Mouse (Mus musculus) ES-Bruce4 (cell line): ENCODE measurements at regions not wholly inside any gene's neighbourhood (a gene's known extent, or its start where the extent isn't known, plus 50 kb on each side); places are given as distances from the start of the nearest gene placed in this dataset.

ENCODE experiments used
- H3K27ac ChIP-seq: 2 replicates; pipeline ENCODE4 v1.5.1; 2012; ENCODE audit warnings: low read length, inconsistent platforms; ENCODE audit not compliant: insufficient read depth
- H3K27me3 ChIP-seq: 2 replicates; pipeline ENCODE4 v1.6.1; 2012; ENCODE audit warnings: mild to moderate bottlenecking, low read length, inconsistent platforms; ENCODE audit not compliant: control insufficient read depth, poor library complexity, insufficient read depth, severe bottlenecking
- H3K36me3 ChIP-seq: 2 replicates; pipeline ENCODE4 v1.6.1; 2012; ENCODE audit warnings: inconsistent platforms, mild to moderate bottlenecking, low read length, moderate library complexity; ENCODE audit not compliant: control insufficient read depth, poor library complexity, insufficient read depth, severe bottlenecking
- H3K4me1 ChIP-seq: one replicate; pipeline ENCODE4 v1.8.1; 2011; ENCODE audit warnings: low read length; ENCODE audit not compliant: control insufficient read depth, insufficient read depth
- H3K4me3 ChIP-seq: 2 replicates; pipeline ENCODE4 v1.5.1; 2011; ENCODE audit warnings: low read depth, mild to moderate bottlenecking, low read length
- H3K9ac ChIP-seq: 2 replicates; pipeline ENCODE4 v1.6.1; 2012; ENCODE audit warnings: low read depth, mild to moderate bottlenecking, inconsistent platforms; ENCODE audit not compliant: poor library complexity, severe bottlenecking
- H3K9me3 ChIP-seq: replicated peaks from 2 replicates; pipeline ENCODE4 v1.6.1; 2012; ENCODE audit warnings: mild to moderate bottlenecking, low read length, inconsistent platforms; ENCODE audit not compliant: control insufficient read depth, poor library complexity, insufficient read depth, severe bottlenecking
- CTCF ChIP-seq: IDR thresholded peaks from one replicate; pipeline ENCODE4 v1.8.1; 2011; ENCODE audit warnings: low read depth, low read length
- EP300 ChIP-seq: IDR thresholded peaks from 2 replicates; pipeline ENCODE4 v1.6.1; 2011; ENCODE audit warnings: low read depth, low read length; ENCODE audit not compliant: insufficient read depth
- POLR2A ChIP-seq: IDR thresholded peaks from one replicate; pipeline ENCODE4 v1.8.1; 2011; ENCODE audit warnings: low read length; ENCODE audit not compliant: insufficient read depth

DNA sequence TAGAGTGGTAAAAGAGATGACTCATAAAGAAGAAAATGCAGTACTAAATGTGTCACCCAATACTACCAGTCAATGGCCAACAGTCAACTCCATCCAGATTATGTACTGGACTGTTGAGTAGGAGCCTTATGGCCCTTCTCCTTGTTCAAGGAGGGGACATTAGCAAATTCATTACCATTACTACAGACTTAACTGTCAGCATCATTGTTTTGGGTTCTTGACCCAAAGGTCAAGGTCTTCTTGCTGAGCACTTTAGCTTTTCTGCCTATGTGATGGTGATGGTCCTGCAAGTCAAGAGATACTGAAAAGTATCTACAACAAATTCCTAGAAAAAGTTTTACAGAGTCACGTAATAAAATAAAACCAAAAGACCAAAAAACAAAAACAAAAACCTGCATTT, 1251.4 kb downstream of the Gm37988 start:
- no peak overlapping the region for H3K9ac ChIP-seq
- H3K4me3 ChIP-seq: no peak overlapping the region
- H3K9me3 ChIP-seq: no peaks in the 10 kb centered on the region
- H3K27ac ChIP-seq: no peak overlapping the region
- H3K27me3 ChIP-seq: no peaks in the 10 kb centered on the region
- no peaks in the 10 kb centered on the region for H3K4me1 ChIP-seq
- TF ChIP-seq POLR2A: no peak
- no peak for TF ChIP-seq EP300
- no peak for TF ChIP-seq CTCF
- no peaks in the 10 kb centered on the region for H3K36me3 ChIP-seq

DNA sequence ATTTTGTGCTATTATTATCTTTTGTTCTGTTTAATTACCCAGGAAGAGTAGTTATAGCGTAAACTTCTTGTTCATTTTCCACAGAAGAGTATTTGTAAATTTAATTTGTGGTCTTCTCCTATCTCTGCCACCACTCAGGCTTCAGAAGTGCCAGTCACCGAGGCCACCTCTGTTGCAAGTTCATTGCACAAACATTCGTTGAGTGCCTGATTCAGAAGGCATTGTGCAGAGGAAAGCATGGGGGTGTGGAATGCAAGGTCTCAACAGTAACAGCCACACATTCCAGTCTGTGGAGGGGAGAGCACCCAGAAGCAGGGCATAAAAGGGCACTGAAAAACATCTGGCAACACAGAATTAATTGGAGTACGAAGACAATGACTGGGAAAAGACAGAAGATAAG, 1268.9 kb downstream of the Gm37988 start:
- Histone ChIP-seq H3K36me3 (no peaks in the 10 kb centered on the region), H3K9ac (no peak overlapping the region), H3K9me3 (no peaks in the 10 kb centered on the region), H3K4me3 (no peak overlapping the region), H3K27ac (no peak overlapping the region), H3K27me3 (no peaks in the 10 kb centered on the region), H3K4me1 (no peaks in the 10 kb centered on the region)
- TF ChIP-seq EP300 (no peak), CTCF (no peak), POLR2A (no peak)

DNA sequence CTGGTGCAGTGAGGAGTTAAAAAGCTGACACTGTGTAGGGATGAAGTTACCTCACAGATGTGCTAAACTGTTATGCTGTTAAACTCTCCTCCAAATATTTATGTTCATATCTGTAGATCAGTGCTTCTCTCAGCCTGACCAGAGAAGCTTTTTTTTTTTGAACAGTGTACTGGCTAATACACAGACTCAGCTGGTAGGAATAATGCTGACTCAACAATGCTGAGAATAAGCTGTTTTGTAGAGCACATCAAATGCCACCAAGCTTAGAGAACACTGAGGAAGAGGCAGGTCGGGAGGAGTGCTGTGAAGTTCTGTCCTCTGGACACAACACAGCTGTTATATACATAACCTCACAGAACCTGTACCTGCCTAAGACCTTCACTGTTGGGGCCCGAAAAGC, 1274.2 kb downstream of the Gm37988 start:
- no peaks in the 10 kb centered on the region for H3K4me1 ChIP-seq
- H3K27me3 ChIP-seq: no peaks in the 10 kb centered on the region
- TF ChIP-seq EP300 (no peak), POLR2A (no peak), CTCF (no peak)
- no peaks in the 10 kb centered on the region for H3K36me3 ChIP-seq
- H3K27ac ChIP-seq: no peak overlapping the region
- H3K9me3 ChIP-seq: no peaks in the 10 kb centered on the region
- H3K9ac ChIP-seq: no peak overlapping the region
- H3K4me3 ChIP-seq: no peak overlapping the region

DNA sequence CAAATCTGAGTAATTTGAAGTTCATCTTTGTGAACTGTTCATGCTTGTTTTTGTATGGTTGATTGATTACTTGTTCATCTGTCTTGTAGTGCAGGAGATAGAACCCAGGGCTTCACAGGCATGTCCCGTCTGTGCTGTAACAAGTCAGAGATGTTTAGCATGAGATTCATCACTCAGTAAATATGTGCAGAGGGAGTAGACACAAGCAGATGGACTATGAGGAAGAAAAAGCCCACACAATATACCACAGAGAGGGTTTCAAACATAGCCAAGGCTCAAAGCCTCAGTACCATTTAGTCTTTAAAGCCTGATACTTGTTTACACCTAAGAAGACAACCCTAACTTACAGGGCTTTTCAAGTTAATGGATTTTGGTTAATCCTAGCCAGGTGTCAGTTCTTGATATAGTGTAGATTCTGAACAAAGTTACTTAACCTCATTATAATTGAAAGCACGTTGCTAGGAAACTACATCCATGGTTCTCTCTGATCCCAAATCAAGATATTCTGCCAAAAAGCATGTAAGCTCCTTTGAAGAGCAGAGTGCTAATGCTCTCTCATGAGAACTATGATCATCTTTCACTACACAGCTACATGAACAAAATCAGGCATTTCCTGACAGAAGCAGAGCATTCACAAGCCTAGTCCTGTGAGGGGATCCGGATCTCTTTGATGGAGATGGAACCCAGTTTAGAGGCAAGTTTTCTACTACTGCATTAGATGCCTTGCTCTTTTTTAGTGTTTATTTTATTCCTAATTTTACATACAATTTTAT, 1286.7 kb downstream of the Gm37988 start:
- TF ChIP-seq POLR2A (no peak), EP300 (no peak)
- Histone ChIP-seq H3K27me3 (no peaks in the 10 kb centered on the region), H3K27ac (no peak overlapping the region)

DNA sequence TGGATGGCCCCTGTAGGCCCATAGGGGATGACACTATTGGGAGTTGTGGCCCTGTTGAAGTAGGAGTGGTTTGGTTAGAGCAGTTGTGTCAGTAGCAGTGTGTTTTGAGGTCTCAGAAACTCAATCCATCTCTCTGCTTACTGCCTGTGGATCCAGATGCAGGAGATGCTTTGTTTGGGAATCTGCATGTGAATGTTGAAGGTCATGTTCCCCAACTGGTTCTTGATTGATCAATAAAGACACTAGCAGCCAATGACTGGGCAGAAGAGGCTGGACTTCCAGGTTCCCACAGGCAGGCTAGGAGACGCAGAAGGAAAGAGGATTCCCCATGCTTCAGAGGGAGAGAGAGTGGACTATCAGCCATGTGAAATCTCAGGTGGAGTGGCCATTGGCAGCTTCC, 1309.9 kb downstream of the Gm37988 start:
- Histone ChIP-seq H3K36me3 (no peaks in the 10 kb centered on the region), H3K4me1 (no peaks in the 10 kb centered on the region), H3K27ac (no peak overlapping the region), H3K4me3 (no peak overlapping the region), H3K9ac (no peak overlapping the region), H3K27me3 (no peaks in the 10 kb centered on the region), H3K9me3 (no peaks in the 10 kb centered on the region)
- TF ChIP-seq POLR2A: no peak
- TF ChIP-seq CTCF: no peak
- no peak for TF ChIP-seq EP300

More for the DNA sequence above, 1286.7 kb downstream of the Gm37988 start:
- Histone ChIP-seq H3K4me1 (no peaks in the 10 kb centered on the region), H3K36me3 (no peaks in the 10 kb centered on the region), H3K9me3 (no peaks in the 10 kb centered on the region), H3K9ac (no peak overlapping the region), H3K4me3 (no peak overlapping the region)

DNA sequence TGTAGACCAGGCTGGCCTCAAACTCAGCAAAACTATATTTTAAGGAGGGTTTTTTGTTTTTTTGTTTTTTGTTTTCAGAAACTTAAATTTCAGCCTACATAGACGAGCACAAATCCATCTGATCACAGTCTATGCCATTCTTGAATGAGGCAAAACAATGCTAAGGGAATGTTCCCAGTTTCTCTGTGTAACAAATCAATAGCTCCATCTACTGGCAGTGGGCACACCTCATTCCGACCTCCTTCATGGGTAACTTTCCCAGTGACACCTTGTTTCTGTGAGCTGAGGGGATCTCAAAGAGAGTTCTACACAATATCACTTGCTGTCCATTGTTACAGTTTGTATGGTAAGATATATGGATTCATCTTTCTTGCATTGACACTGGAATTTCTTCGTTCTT, 1327.4 kb downstream of the Gm37988 start:
- H3K9me3 ChIP-seq: no peaks in the 10 kb centered on the region
- H3K36me3 ChIP-seq: no peaks in the 10 kb centered on the region
- H3K4me3 ChIP-seq: no peak overlapping the region
- no peak overlapping the region for H3K27ac ChIP-seq
- no peaks in the 10 kb centered on the region for H3K4me1 ChIP-seq
- peak; percentile 33 for TF ChIP-seq CTCF
- no peak for TF ChIP-seq EP300
- no peak overlapping the region for H3K9ac ChIP-seq
- H3K27me3 ChIP-seq: no peaks in the 10 kb centered on the region
